Mouse (Mus musculus) forebrain, embryonic 11.5 days (tissue): ENCODE results near the gene Rbm20. TPM values are rescaled to one million over a fixed set of nuclear protein-coding genes. Genes with fewer than 3 reads are reported as not detected.

Source experiments
- ATAC-seq: fragments of 200-750 bp; cut with Nextera tagmentation; replicated peaks from 2 replicates; pipeline ENCODE4 v1.8.0; 2017; ENCODE audit warnings: moderate TSS enrichment; ENCODE audit not compliant: low FRiP score
- DNase-seq: peaks from one replicate; pipeline ENCODE4 v3.0.0-alpha.2; 2017; ENCODE audit warnings: low spot score
- H3K27ac ChIP-seq: fragments of 300-500 bp; sonication (generic); 2 replicates; pipeline ENCODE4 v1.5.1; 2014; ENCODE audit warnings: low read depth, low read length
- H3K27me3 ChIP-seq: fragments of 300-500 bp; sonication (generic); 2 replicates; pipeline ENCODE4 v1.6.1; 2014; ENCODE audit warnings: mild to moderate bottlenecking, low read length, mixed read lengths; ENCODE audit not compliant: control insufficient read depth, insufficient read depth
- H3K36me3 ChIP-seq: fragments of 300-500 bp; sonication (generic); 2 replicates; pipeline ENCODE4 v1.6.1; 2014; ENCODE audit warnings: mild to moderate bottlenecking, low read length, moderate library complexity, mixed read lengths; ENCODE audit not compliant: control insufficient read depth, insufficient read depth
- H3K4me1 ChIP-seq: fragments of 300-500 bp; sonication (generic); replicated peaks from 2 replicates; pipeline ENCODE4 v1.6.1; 2014; ENCODE audit warnings: low read length, mixed read lengths; ENCODE audit not compliant: control insufficient read depth, insufficient read depth
- H3K4me2 ChIP-seq: fragments of 300-500 bp; sonication (generic); 2 replicates; pipeline ENCODE4 v1.6.1; 2014; ENCODE audit warnings: low read depth, mild to moderate bottlenecking, low read length, moderate library complexity, mixed read lengths; ENCODE audit not compliant: severe bottlenecking
- H3K4me3 ChIP-seq: fragments of 300-500 bp; sonication (generic); 2 replicates; pipeline ENCODE4 v1.5.1; 2014; ENCODE audit warnings: low read depth, low read length
- H3K9ac ChIP-seq: fragments of 300-500 bp; sonication (generic); 2 replicates; pipeline ENCODE4 v1.6.1; 2014; ENCODE audit warnings: low read length
- H3K9me3 ChIP-seq: fragments of 300-500 bp; sonication (generic); 2 replicates; pipeline ENCODE4 v1.6.1; 2016; ENCODE audit warnings: low read length, mixed read lengths; ENCODE audit not compliant: control insufficient read depth
- WGBS: fragments of 180-500 bp; shearing (Covaris S2); extraction: QIAGEN DNeasy Blood & Tissue Kit; methylation state at CpG from one replicate; pipeline ENCODE4 v1.1.7; 2014; 5-methylcytosine and 5-hydroxymethylcytosine counted together
- polyA plus RNA-seq: library from polyadenylated mRNA; unstranded; fragments of >200 nt; fragmentation: Nextera tagmentation; extraction: Ambion mirVana; gene quantifications from 2 replicates; pipeline ENCODE4 v1.2.1, GENCODE M21; 2014

The Rbm20 gene
- polyA plus RNA-seq, 1 experiment from 2014 or later: 4.6 TPM

DNA sequence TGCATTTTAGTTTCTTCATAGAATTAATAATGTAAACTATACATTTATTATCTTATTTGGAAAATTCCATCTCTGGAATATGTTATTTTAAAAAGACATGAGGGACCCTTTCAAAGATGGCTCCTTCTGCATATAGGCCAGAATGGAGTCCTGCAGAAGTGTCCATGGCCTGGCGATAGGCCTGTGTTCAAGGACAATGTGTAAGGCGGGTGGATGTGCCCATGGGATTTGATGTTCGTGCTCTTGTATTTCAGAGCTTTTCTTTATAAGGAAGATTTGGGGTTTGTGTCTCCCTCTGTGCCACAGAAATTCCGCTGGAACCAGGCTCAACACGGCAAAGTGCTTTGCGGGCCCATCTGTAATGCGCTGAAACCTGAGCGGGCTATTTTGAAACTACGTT lies 2.1 kb downstream of the Rbm20 start:
- peaks cover 44% of the 10 kb centered on the region for H3K27me3 ChIP-seq
- WGBS: 96% methylated on average over 9 of the region's 9 CpGs
- no peaks in the 10 kb centered on the region for H3K9me3 ChIP-seq
- H3K4me2 ChIP-seq: no peak overlapping the region
- H3K4me1 ChIP-seq: peaks cover 5% of the 10 kb centered on the region; the same call in 1 of the 2 replicates
- no peak overlapping the region for H3K27ac ChIP-seq
- H3K9ac ChIP-seq: no peak overlapping the region
- H3K36me3 ChIP-seq: no peaks in the 10 kb centered on the region
- H3K4me3 ChIP-seq: no peak overlapping the region
- ATAC-seq (no peak), DNase-seq (no peak)

DNA sequence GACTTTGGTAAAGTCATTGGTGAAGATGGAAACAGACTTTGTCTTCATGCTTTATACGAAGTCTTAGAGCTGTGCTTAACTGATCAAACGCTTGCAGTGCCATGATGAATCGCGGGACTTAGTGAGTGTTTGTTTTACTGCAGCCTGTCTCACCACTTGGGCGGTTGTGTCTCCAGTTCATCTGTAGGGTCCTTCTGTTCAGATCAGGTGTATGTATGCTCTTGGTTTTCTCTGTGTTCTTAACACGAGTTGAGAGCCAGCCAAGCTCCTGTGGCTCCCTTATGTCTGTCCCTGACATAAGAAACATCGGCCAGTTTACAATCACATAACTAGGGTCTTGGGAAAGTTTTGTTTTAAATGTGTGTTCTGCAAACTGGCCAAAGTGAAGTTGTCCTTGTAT lies 2.9 kb downstream of the Rbm20 start:
- Histone ChIP-seq H3K9me3 (no peaks in the 10 kb centered on the region), H3K9ac (no peak overlapping the region), H3K4me2 (no peak overlapping the region), H3K4me3 (no peak overlapping the region), H3K36me3 (no peaks in the 10 kb centered on the region), H3K27me3 (peaks cover 36% of the 10 kb centered on the region), H3K27ac (no peak overlapping the region), H3K4me1 (peaks cover 5% of the 10 kb centered on the region; the same call in 1 of the 2 replicates)
- WGBS: 89% methylated on average over 7 of the region's 7 CpGs
- no peak for DNase-seq
- ATAC-seq: no peak

DNA sequence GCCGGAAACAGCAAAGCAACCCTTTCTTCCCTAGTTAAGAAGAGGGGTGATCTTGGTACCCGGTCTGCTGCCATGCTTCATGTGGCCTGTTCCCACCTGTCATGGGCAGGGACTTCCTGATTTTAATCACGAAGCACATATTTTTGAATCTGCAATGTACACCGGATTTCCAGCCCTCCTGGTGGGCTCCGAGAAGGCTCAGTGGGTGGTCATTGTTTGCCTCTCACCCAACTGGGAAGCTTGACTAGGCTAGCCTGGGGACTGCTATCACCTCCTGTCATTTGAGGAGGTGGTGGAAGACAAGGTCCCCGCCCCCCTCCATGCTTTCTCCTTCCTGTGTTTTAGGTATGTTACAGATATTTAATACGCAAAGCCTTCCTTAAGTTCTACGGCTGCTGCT lies 5.3 kb downstream of the Rbm20 start:
- WGBS: 34% methylated on average over 8 of the region's 8 CpGs
- Histone ChIP-seq H3K9me3 (no peaks in the 10 kb centered on the region), H3K4me2 (no peak overlapping the region), H3K27ac (no peak overlapping the region), H3K27me3 (peaks cover 15% of the 10 kb centered on the region), H3K4me1 (peaks cover 1% of the 10 kb centered on the region; the same call in 1 of the 2 replicates), H3K4me3 (no peak overlapping the region), H3K36me3 (no peaks in the 10 kb centered on the region), H3K9ac (no peak overlapping the region)
- DNase-seq: no peak
- no peak for ATAC-seq

GRCm38 (mm10) chr19:53687592-53687991 lies 10.5 kb downstream of the Rbm20 start:
- Histone ChIP-seq H3K4me1 (no peaks in the 10 kb centered on the region), H3K27ac (no peak overlapping the region), H3K9me3 (no peaks in the 10 kb centered on the region), H3K4me3 (no peak overlapping the region), H3K36me3 (no peaks in the 10 kb centered on the region), H3K27me3 (no peaks in the 10 kb centered on the region), H3K9ac (no peak overlapping the region), H3K4me2 (no peak overlapping the region)
- 85% methylated on average over 5 of the region's 5 CpGs for WGBS
- no peak for ATAC-seq
- no peak for DNase-seq

DNA sequence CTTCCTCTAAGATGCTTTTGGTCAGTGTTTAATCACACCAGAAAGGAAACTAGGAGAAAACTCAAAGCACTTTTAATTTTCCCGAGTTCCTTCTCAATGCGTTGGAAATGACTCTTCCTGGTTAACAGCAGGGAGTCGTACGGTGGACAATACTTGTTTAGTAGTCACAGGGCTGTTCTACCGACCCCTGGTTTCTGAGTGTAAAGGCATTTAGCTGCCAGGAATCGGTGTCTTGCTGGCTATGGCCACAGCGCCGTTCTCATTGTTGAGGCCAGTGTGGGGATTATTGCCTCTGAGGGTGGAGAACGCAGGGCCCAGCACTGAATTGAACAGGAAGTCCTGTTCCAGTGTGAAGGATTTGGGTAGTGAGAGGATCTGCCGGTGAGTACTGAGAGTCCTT lies 13.7 kb downstream of the Rbm20 start:
- Histone ChIP-seq H3K4me1 (0 out of 2 replicates have a peak, but pooled peaks cover 2% of the 10 kb centered on the region), H3K27ac (no peak overlapping the region), H3K9me3 (no peaks in the 10 kb centered on the region), H3K9ac (no peak overlapping the region), H3K27me3 (no peaks in the 10 kb centered on the region), H3K4me2 (no peak overlapping the region), H3K4me3 (no peak overlapping the region), H3K36me3 (no peaks in the 10 kb centered on the region)
- WGBS: 57% methylated on average over 10 of the region's 10 CpGs
- DNase-seq (no peak), ATAC-seq (no peak)

- 52% methylated on average over 1 of the region's 1 CpGs for WGBS
- Histone ChIP-seq H3K4me2 (no peak overlapping the region), H3K36me3 (no peaks in the 10 kb centered on the region), H3K27ac (no peak overlapping the region), H3K4me3 (no peak overlapping the region), H3K9ac (no peak overlapping the region), H3K4me1 (peaks cover 6% of the 10 kb centered on the region), H3K9me3 (no peaks in the 10 kb centered on the region), H3K27me3 (no peaks in the 10 kb centered on the region)
- ATAC-seq (no peak), DNase-seq (no peak)
These were observed 16.9 kb downstream of the Rbm20 start for GRCm38 (mm10) chr19:53694020-53694419.

- WGBS: 77% methylated on average over 6 of the region's 6 CpGs
These were observed 19.0 kb downstream of the Rbm20 start for GRCm38 (mm10) chr19:53696079-53696478.

GRCm38 (mm10) chr19:53696655-53697054 lies 19.5 kb downstream of the Rbm20 start:
- H3K9me3 ChIP-seq: no peaks in the 10 kb centered on the region
- no peaks in the 10 kb centered on the region for H3K27me3 ChIP-seq
- no peak overlapping the region for H3K4me2 ChIP-seq
- peaks cover 6% of the 10 kb centered on the region for H3K4me1 ChIP-seq
- H3K36me3 ChIP-seq: no peaks in the 10 kb centered on the region
- ATAC-seq (no peak), DNase-seq (no peak)
- WGBS: 91% methylated on average over 3 of the region's 3 CpGs
- H3K4me3 ChIP-seq: no peak overlapping the region
- H3K27ac ChIP-seq: no peak overlapping the region
- H3K9ac ChIP-seq: no peak overlapping the region

More at GRCm38 (mm10) chr19:53696079-53696478, 19.0 kb downstream of the Rbm20 start:
- Histone ChIP-seq H3K4me3 (no peak overlapping the region), H3K4me2 (no peak overlapping the region), H3K36me3 (no peaks in the 10 kb centered on the region), H3K27ac (no peak overlapping the region), H3K4me1 (peaks cover 6% of the 10 kb centered on the region), H3K9ac (no peak overlapping the region), H3K27me3 (no peaks in the 10 kb centered on the region), H3K9me3 (no peaks in the 10 kb centered on the region)
- no peak for DNase-seq
- no peak for ATAC-seq

DNA sequence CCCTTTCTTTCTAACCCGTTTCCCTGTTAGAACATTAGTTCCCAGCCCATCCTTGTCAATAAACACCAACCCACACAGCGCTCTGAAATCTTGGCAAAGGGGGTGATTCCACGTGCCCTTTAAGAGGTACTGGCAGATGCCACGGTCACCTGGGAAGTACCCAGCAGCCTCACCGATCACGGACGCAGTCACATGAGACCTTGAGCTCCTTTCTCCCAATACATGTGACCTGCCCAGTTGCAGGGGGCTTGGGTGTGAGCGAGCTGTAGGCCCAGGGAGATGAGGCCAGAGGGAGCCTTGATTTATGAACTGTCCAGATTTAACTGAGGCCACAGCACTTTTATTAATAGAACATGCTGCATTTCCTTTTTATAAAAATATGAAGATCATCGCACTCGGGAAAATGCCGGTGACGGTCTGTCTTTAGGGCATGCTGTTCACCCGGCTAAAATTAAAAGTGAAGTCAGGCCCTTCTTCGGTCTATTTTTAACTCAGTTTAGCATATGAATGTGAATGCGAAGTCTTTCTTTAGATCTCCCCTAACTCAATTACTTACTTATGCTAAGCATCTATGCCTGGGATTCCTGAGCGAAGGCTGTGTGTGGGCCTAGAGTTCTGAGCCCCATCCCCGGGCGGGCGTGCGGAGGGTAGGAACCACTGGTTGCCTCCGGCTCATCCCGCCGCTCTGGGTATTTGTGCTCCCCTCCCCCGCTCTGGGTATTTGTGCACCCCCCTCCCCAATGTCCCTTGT lies 20.4 kb downstream of the Rbm20 start:
- H3K4me1 ChIP-seq: peaks cover 6% of the 10 kb centered on the region
- H3K9ac ChIP-seq: no peak overlapping the region
- no peaks in the 10 kb centered on the region for H3K9me3 ChIP-seq
- no peaks in the 10 kb centered on the region for H3K27me3 ChIP-seq
- ATAC-seq (peak; percentile 74), DNase-seq (peak; percentile 61)
- no peaks in the 10 kb centered on the region for H3K36me3 ChIP-seq
- H3K4me2 ChIP-seq: peak overlapping the region; percentile 8; the same call in 1 of the 2 replicates
- no peak overlapping the region for H3K4me3 ChIP-seq
- WGBS: 30% methylated on average over 24 of the region's 24 CpGs
- no peak overlapping the region for H3K27ac ChIP-seq
